Mouse (Mus musculus) kidney, embryonic 15.5 days (tissue): ENCODE results near the gene Dscam. TPM values are rescaled to one million over a fixed set of nuclear protein-coding genes. Genes with fewer than 3 reads are reported as not detected.

ENCODE experiments used
- ATAC-seq: fragments of 200-750 bp; cut with Nextera tagmentation; replicated peaks from 2 replicates; pipeline ENCODE4 v1.8.0; 2017; ENCODE audit warnings: moderate TSS enrichment; ENCODE audit not compliant: low FRiP score
- H3K27ac ChIP-seq: fragments of 300-500 bp; sonication (generic); 2 replicates; pipeline ENCODE4 v1.5.1; 2015; ENCODE audit warnings: mild to moderate bottlenecking, inconsistent platforms
- H3K27me3 ChIP-seq: fragments of 300-500 bp; sonication (generic); 2 replicates; pipeline ENCODE4 v1.6.1; 2015; ENCODE audit warnings: inconsistent platforms
- H3K36me3 ChIP-seq: fragments of 300-500 bp; sonication (generic); 2 replicates; pipeline ENCODE4 v1.6.1; 2015; ENCODE audit warnings: inconsistent platforms
- H3K4me1 ChIP-seq: fragments of 300-500 bp; sonication (generic); 2 replicates; pipeline ENCODE4 v1.6.1; 2015; ENCODE audit warnings: inconsistent platforms
- H3K4me2 ChIP-seq: fragments of 300-500 bp; sonication (generic); 2 replicates; pipeline ENCODE4 v1.6.1; 2015; ENCODE audit warnings: moderate library complexity, mild to moderate bottlenecking, inconsistent platforms
- H3K4me3 ChIP-seq: fragments of 300-500 bp; sonication (generic); replicated peaks from 2 replicates; pipeline ENCODE4 v1.5.1; 2015; ENCODE audit warnings: mild to moderate bottlenecking, inconsistent platforms
- H3K9ac ChIP-seq: fragments of 300-500 bp; sonication (generic); 2 replicates; pipeline ENCODE4 v1.6.1; 2015; ENCODE audit warnings: mild to moderate bottlenecking, inconsistent platforms
- H3K9me3 ChIP-seq: fragments of 300-500 bp; sonication (generic); replicated peaks from 2 replicates; pipeline ENCODE4 v1.6.1; 2016; ENCODE audit warnings: inconsistent platforms
- WGBS: fragments of 180-500 bp; shearing (Covaris S2); methylation state at CpG from one replicate; pipeline ENCODE4 v1.1.7; 2015; ENCODE audit warnings: mixed read lengths; 5-methylcytosine and 5-hydroxymethylcytosine counted together
- polyA plus RNA-seq: library from polyadenylated mRNA; unstranded; fragments of >200 nt; fragmentation: Nextera tagmentation; extraction: Ambion mirVana; gene quantifications from 2 replicates; pipeline ENCODE4 v1.2.1, GENCODE M21; 2015

The Dscam gene
- polyA plus RNA-seq, 1 experiment from 2014 or later = 0.06 TPM

GRCm38 (mm10) chr16:96845475-96846098 lies 325.0 kb downstream of the Dscam start:
- Histone ChIP-seq H3K4me2 (no peak overlapping the region), H3K9me3 (no peaks in the 10 kb centered on the region), H3K27ac (no peak overlapping the region), H3K36me3 (no peaks in the 10 kb centered on the region), H3K4me1 (peaks cover 6% of the 10 kb centered on the region; the same call in 1 of the 2 replicates), H3K4me3 (no peak overlapping the region), H3K27me3 (no peaks in the 10 kb centered on the region), H3K9ac (no peak overlapping the region)
- WGBS = 68% methylated on average over 3 of the region's 3 CpGs
- 0 out of 2 replicates have a peak, but pooled peaks have one; percentile 25 for ATAC-seq

- Histone ChIP-seq H3K4me3 (no peak overlapping the region), H3K36me3 (no peaks in the 10 kb centered on the region), H3K9ac (no peak overlapping the region), H3K27ac (no peak overlapping the region), H3K27me3 (no peaks in the 10 kb centered on the region), H3K4me2 (no peak overlapping the region), H3K4me1 (peaks cover 6% of the 10 kb centered on the region; the same call in 1 of the 2 replicates), H3K9me3 (no peaks in the 10 kb centered on the region)
- ATAC-seq = no peak
- 64% methylated on average over 9 of the region's 9 CpGs for WGBS
Measured at GRCm38 (mm10) chr16:96843691-96844400, 326.7 kb downstream of the Dscam start.

- H3K27me3 ChIP-seq = no peaks in the 10 kb centered on the region
- no peak overlapping the region for H3K9ac ChIP-seq
- H3K4me1 ChIP-seq = peaks cover 6% of the 10 kb centered on the region; the same call in 1 of the 2 replicates
- no peaks in the 10 kb centered on the region for H3K36me3 ChIP-seq
- no peak overlapping the region for H3K4me3 ChIP-seq
- no peak for ATAC-seq
- no peaks in the 10 kb centered on the region for H3K9me3 ChIP-seq
- no peak overlapping the region for H3K4me2 ChIP-seq
- H3K27ac ChIP-seq = no peak overlapping the region
- WGBS = 94% methylated on average over 3 of the region's 3 CpGs
Measured at GRCm38 (mm10) chr16:96842829-96843360, 327.7 kb downstream of the Dscam start.

- Histone ChIP-seq H3K27ac (no peak overlapping the region), H3K4me1 (no peaks in the 10 kb centered on the region), H3K27me3 (0 out of 2 replicates have a peak, but pooled peaks cover 4% of the 10 kb centered on the region), H3K4me3 (no peak overlapping the region), H3K4me2 (no peak overlapping the region), H3K9me3 (no peaks in the 10 kb centered on the region), H3K36me3 (no peaks in the 10 kb centered on the region), H3K9ac (no peak overlapping the region)
- peak; percentile 74; the same call in 1 of the 2 replicates for ATAC-seq
- WGBS = 32% methylated on average over 16 of the region's 16 CpGs
Measured at GRCm38 (mm10) chr16:96819649-96820048, 350.9 kb downstream of the Dscam start.

- ATAC-seq = no peak
- Histone ChIP-seq H3K4me3 (no peak overlapping the region), H3K9ac (no peak overlapping the region), H3K9me3 (no peaks in the 10 kb centered on the region), H3K4me1 (no peaks in the 10 kb centered on the region), H3K36me3 (no peaks in the 10 kb centered on the region), H3K27me3 (no peaks in the 10 kb centered on the region), H3K4me2 (no peak overlapping the region), H3K27ac (no peak overlapping the region)
- 73% methylated on average over 1 of the region's 1 CpGs for WGBS
Measured at GRCm38 (mm10) chr16:96806298-96806697, 364.3 kb downstream of the Dscam start.

- H3K9ac ChIP-seq = no peak overlapping the region
- no peak overlapping the region for H3K27ac ChIP-seq
- 87% methylated on average over 2 of the region's 2 CpGs for WGBS
- H3K4me3 ChIP-seq = no peak overlapping the region
- H3K36me3 ChIP-seq = no peaks in the 10 kb centered on the region
- H3K4me1 ChIP-seq = no peaks in the 10 kb centered on the region
- H3K4me2 ChIP-seq = no peak overlapping the region
- no peaks in the 10 kb centered on the region for H3K27me3 ChIP-seq
- no peak for ATAC-seq
- H3K9me3 ChIP-seq = no peaks in the 10 kb centered on the region
Measured at GRCm38 (mm10) chr16:96802636-96803035, 367.9 kb downstream of the Dscam start.

- Histone ChIP-seq H3K27me3 (no peaks in the 10 kb centered on the region), H3K27ac (no peak overlapping the region), H3K4me2 (no peak overlapping the region), H3K9ac (no peak overlapping the region), H3K9me3 (no peaks in the 10 kb centered on the region), H3K4me3 (no peak overlapping the region), H3K4me1 (no peaks in the 10 kb centered on the region), H3K36me3 (no peaks in the 10 kb centered on the region)
- no peak for ATAC-seq
- whole genome bisulfite sequencing = 98% methylated on average over 1 of the region's 1 CpGs
Measured at GRCm38 (mm10) chr16:96801650-96802237, 368.8 kb downstream of the Dscam start.

GRCm38 (mm10) chr16:96795431-96795830 lies 375.1 kb downstream of the Dscam start:
- H3K36me3 ChIP-seq = no peaks in the 10 kb centered on the region
- H3K4me3 ChIP-seq = no peak overlapping the region
- 41% methylated on average over 2 of the region's 2 CpGs for WGBS
- no peak overlapping the region for H3K4me2 ChIP-seq
- no peak overlapping the region for H3K9ac ChIP-seq
- H3K4me1 ChIP-seq = no peaks in the 10 kb centered on the region
- no peaks in the 10 kb centered on the region for H3K9me3 ChIP-seq
- H3K27me3 ChIP-seq = no peaks in the 10 kb centered on the region
- no peak for ATAC-seq
- H3K27ac ChIP-seq = no peak overlapping the region

GRCm38 (mm10) chr16:96791307-96791706 lies 379.2 kb downstream of the Dscam start:
- no peak overlapping the region for H3K4me2 ChIP-seq
- H3K4me1 ChIP-seq = no peaks in the 10 kb centered on the region
- no peaks in the 10 kb centered on the region for H3K9me3 ChIP-seq
- H3K4me3 ChIP-seq = no peak overlapping the region
- H3K27me3 ChIP-seq = no peaks in the 10 kb centered on the region
- no peak overlapping the region for H3K27ac ChIP-seq
- no peaks in the 10 kb centered on the region for H3K36me3 ChIP-seq
- no peak for ATAC-seq
- no peak overlapping the region for H3K9ac ChIP-seq
- WGBS = 69% methylated on average over 2 of the region's 2 CpGs

GRCm38 (mm10) chr16:96788286-96788685 lies 382.3 kb downstream of the Dscam start:
- ATAC-seq = no peak
- Histone ChIP-seq H3K27ac (no peak overlapping the region), H3K9ac (no peak overlapping the region), H3K4me2 (no peak overlapping the region), H3K27me3 (no peaks in the 10 kb centered on the region), H3K9me3 (no peaks in the 10 kb centered on the region), H3K4me1 (no peaks in the 10 kb centered on the region), H3K4me3 (no peak overlapping the region), H3K36me3 (no peaks in the 10 kb centered on the region)
- WGBS = 76% methylated on average over 5 of the region's 5 CpGs

- Histone ChIP-seq H3K27me3 (no peaks in the 10 kb centered on the region), H3K4me3 (no peak overlapping the region)
Measured at GRCm38 (mm10) chr16:96779021-96779420, 391.5 kb downstream of the Dscam start.

GRCm38 (mm10) chr16:96774245-96774644 lies 396.3 kb downstream of the Dscam start:
- no peak overlapping the region for H3K27ac ChIP-seq
- no peaks in the 10 kb centered on the region for H3K27me3 ChIP-seq
- no peaks in the 10 kb centered on the region for H3K9me3 ChIP-seq
- H3K36me3 ChIP-seq = no peaks in the 10 kb centered on the region
- no peak overlapping the region for H3K4me3 ChIP-seq
- WGBS = 89% methylated on average over 1 of the region's 1 CpGs
- no peak for ATAC-seq
- no peak overlapping the region for H3K4me2 ChIP-seq
- no peaks in the 10 kb centered on the region for H3K4me1 ChIP-seq
- no peak overlapping the region for H3K9ac ChIP-seq

More at GRCm38 (mm10) chr16:96779021-96779420, 391.5 kb downstream of the Dscam start:
- Histone ChIP-seq H3K36me3 (no peaks in the 10 kb centered on the region), H3K9me3 (no peaks in the 10 kb centered on the region), H3K4me2 (no peak overlapping the region), H3K4me1 (no peaks in the 10 kb centered on the region), H3K27ac (no peak overlapping the region), H3K9ac (no peak overlapping the region)
- WGBS = 67% methylated on average over 5 of the region's 5 CpGs
- no peak for ATAC-seq
